9 mouse cellular contexts compared by ENCODE assay signal in genomic region chr12:52699146-52699545, GRCm38 (mm10). TPM values are rescaled to one million over a fixed set of nuclear protein-coding genes. Genes with fewer than 3 reads are reported as not detected.
A peak's percentile ranks its signal among the peaks of the same experiment; 100 is the strongest.
DNase-seq lines count a peak whose midpoint lies in the region; ATAC-seq and TF ChIP-seq lines count a peak whose summit lies in the region.
"Had no signal": no experiment of that assay in that cellular context is flagged by ENCODE, and none has a peak within 500 bp of the region (broad histone marks: within the 10 kb centered on the region; RNA-seq: fewer than 3 reads in every experiment).

TSS of gene Akap6 (plus strand) at chr12:52699383.

- H3K27ac ChIP-seq in embryonic facial prominence, embryonic 14.5 days (replicated peaks; ENCODE audit: low read depth, low read length), result peak within 1 kb of the TSS; percentile 77
- H3K27ac ChIP-seq in left cerebral cortex, adult 2 months, result peak within 1 kb of the TSS; percentile 96
- H3K27ac ChIP-seq in olfactory bulb, adult 2 months (ENCODE audit: insufficient read depth, low read depth, low read length), result peak within 1 kb of the TSS; percentile 82

- TF ChIP-seq POLR2A in olfactory bulb, adult 2 months (IDR thresholded peaks at IDR 0.05; ENCODE audit: insufficient read depth, low read depth, low read length), result no peak

- TF ChIP-seq CTCF in left cerebral cortex, adult 2 months (IDR thresholded peaks at IDR 0.05), result no peak
- TF ChIP-seq CTCF in olfactory bulb, adult 2 months (IDR thresholded peaks at IDR 0.05; ENCODE audit: insufficient read depth, low read depth, low read length), result no peak

- peak within 1 kb of the TSS; percentile 57; the same call in 1 of the 2 replicates for H3K9ac ChIP-seq in embryonic facial prominence, embryonic 14.5 days (ENCODE audit: low read depth, low read length)

- H3K27me3 ChIP-seq in embryonic facial prominence, embryonic 14.5 days (replicated peaks; ENCODE audit: control insufficient read depth, insufficient read depth, low read length), result no peaks in the 10 kb centered on the region

- no peak; the same call in 1 of the 2 replicates for ATAC-seq in embryonic facial prominence, embryonic 14.5 days (ENCODE audit: low read depth)
- ATAC-seq in megakaryocyte, adult 5-6 weeks (ENCODE audit: poor library complexity, severe bottlenecking), result no peak

- no peaks in the 10 kb centered on the region for H3K36me3 ChIP-seq in embryonic facial prominence, embryonic 14.5 days (ENCODE audit: control insufficient read depth, insufficient read depth, low read length)

- peak; percentile 88 for DNase-seq in cerebellum, adult 9-10 months
- DNase-seq in embryonic facial prominence, embryonic 14.5 days (ENCODE audit: low spot score), result peak; percentile 83
- DNase-seq in heart, postnatal 10 days, result no peak
- DNase-seq in left cerebral cortex, adult 2 months (ENCODE audit: extremely low spot score in 1 of 2, low spot score in 2 of 2), result peak; percentile 67 to 78
- no peak for DNase-seq in ovary, postnatal 14 days (ENCODE audit: low spot score)
- DNase-seq in spleen, postnatal 14 days (ENCODE audit: low spot score in 2 of 2), result no peak

- peak within 1 kb of the TSS; percentile 50; the same call in 1 of the 2 replicates for H3K4me2 ChIP-seq in embryonic facial prominence, embryonic 14.5 days (ENCODE audit: low read depth, low read length)

- 41% methylated on average over 6 of the region's 6 CpGs for WGBS in embryonic facial prominence, embryonic 14.5 days
- WGBS in olfactory bulb, adult 2 months, result 8% methylated on average over 6 of the region's 6 CpGs

- no peaks in the 10 kb centered on the region for H3K9me3 ChIP-seq in embryonic facial prominence, embryonic 14.5 days (ENCODE audit: control insufficient read depth, low read length)

- intact Hi-C loops in heart, postnatal 10 days (cut with DNase I), result no loop called here
- intact Hi-C loops in left cerebral cortex, adult 2 months (cut with DNase I), result loop anchor here (2.0 kb wide), 1 partner anchor 96 kb away; no protein-coding TSS in a partner anchor

- peaks cover 18% of the 10 kb centered on the region for H3K4me1 ChIP-seq in embryonic facial prominence, embryonic 14.5 days (ENCODE audit: control insufficient read depth, insufficient read depth, low read length)
- peaks cover 2% of the 10 kb centered on the region for H3K4me1 ChIP-seq in olfactory bulb, adult 2 months (ENCODE audit: control insufficient read depth, insufficient read depth, low read length)

- H3K4me3 ChIP-seq in embryonic facial prominence, embryonic 14.5 days (ENCODE audit: low read depth, low read length), result peak within 1 kb of the TSS; percentile 10; the same call in 1 of the 2 replicates
- peak within 1 kb of the TSS; percentile 61 for H3K4me3 ChIP-seq in left cerebral cortex, adult 2 months
- H3K4me3 ChIP-seq in olfactory bulb, adult 2 months (ENCODE audit: insufficient read depth, low read depth, low read length), result peak within 1 kb of the TSS; percentile 79
- H3K4me3 ChIP-seq: myocyte had no signal

RNA-seq across cellular contexts. Expression of gene Akap6, which starts in this region (rescaled TPM):
- 5.8 and 7.9 TPM in 2 replicates for polyA plus RNA-seq in embryonic facial prominence, embryonic 14.5 days (2014; fragmentation: Nextera tagmentation; extraction: Ambion mirVana)
- total RNA-seq in heart, postnatal 10 days (2021), result 100 to 1,000 TPM; 110 to 131 TPM
- total RNA-seq in left cerebral cortex, adult 2 months (2021), result 100 to 1,000 TPM; 178 to 181 TPM
- polyA plus RNA-seq in olfactory bulb, adult 2 months (2012; ENCODE audit: insufficient read depth, insufficient read length, low replicate concordance, missing spikeins), result not detected in 2 replicates
- total RNA-seq in megakaryocyte, adult 5-6 weeks (2015), result not detected in 2 replicates
- total RNA-seq in megakaryocyte, adult 5-6 weeks (2017), result not detected in 2 replicates

Comparison
In these comparisons a context has a peak if more than half of its experiments do, and no peak if none do; other contexts are left out.
1. RNA of gene Akap6 (total RNA-seq): 178 to 181 TPM in left cerebral cortex, adult 2 months and 110 to 131 TPM in heart, postnatal 10 days; not detected in megakaryocyte, adult 5-6 weeks; every median in the first group is over 100 times any median in the second.
2. DNase-seq: peak in cerebellum, adult 9-10 months (single experiment), embryonic facial prominence, embryonic 14.5 days (single experiment) and left cerebral cortex, adult 2 months (2 of 2); none in heart, postnatal 10 days (0 of 2), ovary, postnatal 14 days (single experiment) and spleen, postnatal 14 days (0 of 2).
3. H3K4me3 ChIP-seq: peak in every context shown above with its lines; median percentile 79 in olfactory bulb, adult 2 months; 61 in left cerebral cortex, adult 2 months; 10 in embryonic facial prominence, embryonic 14.5 days.
4. Peak in every context shown above with its lines, with median percentiles within 50 percentile points of each other: H3K27ac ChIP-seq.